Mouse (Mus musculus) spleen, adult 2 months (tissue): ENCODE data around the gene E130308A19Rik. TPM values are rescaled to one million over a fixed set of nuclear protein-coding genes. Genes with fewer than 3 reads are reported as not detected.

ENCODE experiments used
- DNase-seq, 2 experiments: peaks; one replicate each; pipeline versions ENCODE4 v3.0.0 to v3.0.0-alpha.2; 2012 to 2021; ENCODE audit warnings: low spot score in 2 of 2, low read depth in 1 of 2
- H3K27ac ChIP-seq: fragments of 200-500 bp; 2 replicates; pipeline ENCODE4 v1.5.1; 2012; ENCODE audit warnings: low read length, inconsistent platforms; ENCODE audit not compliant: insufficient read depth
- H3K27me3 ChIP-seq: fragments of 200-500 bp; 2 replicates; pipeline ENCODE4 v1.6.1; 2012; ENCODE audit warnings: mild to moderate bottlenecking, moderate library complexity, low read length, inconsistent platforms; ENCODE audit not compliant: control insufficient read depth, insufficient read depth
- H3K36me3 ChIP-seq: fragments of 200-500 bp; 2 replicates; pipeline ENCODE4 v1.6.1; 2012; ENCODE audit warnings: mild to moderate bottlenecking, low read length, inconsistent platforms; ENCODE audit not compliant: control insufficient read depth, insufficient read depth
- H3K4me1 ChIP-seq: fragments of 200-500 bp; 2 replicates; pipeline ENCODE4 v1.6.1; 2011; ENCODE audit warnings: inconsistent platforms; ENCODE audit not compliant: control insufficient read depth, insufficient read depth, insufficient read length
- H3K4me3 ChIP-seq: fragments of 200-500 bp; 2 replicates; pipeline ENCODE4 v1.5.1; 2011; ENCODE audit warnings: mild to moderate bottlenecking, inconsistent platforms; ENCODE audit not compliant: insufficient read depth, insufficient read length; ENCODE audit errors: extremely low read depth
- CTCF ChIP-seq: fragments of 200-500 bp; IDR thresholded peaks from 2 replicates; pipeline ENCODE4 v1.5.1; 2011; ENCODE audit warnings: mild to moderate bottlenecking, inconsistent platforms; ENCODE audit not compliant: insufficient read depth, insufficient read length, insufficient replicate concordance; ENCODE audit errors: extremely low read depth
- POLR2A ChIP-seq: fragments of 200-500 bp; IDR thresholded peaks from 2 replicates; pipeline ENCODE4 v1.6.1; 2011; ENCODE audit warnings: low read depth, low read length, inconsistent platforms
- WGBS: fragments of 180-500 bp; shearing (Covaris S2); methylation state at CpG from one replicate; pipeline ENCODE4 v1.1.7; 2018; 5-methylcytosine and 5-hydroxymethylcytosine counted together
- polyA plus RNA-seq: library from polyadenylated mRNA; depleted of rRNA; stranded (reverse); fragments of >200 nt; gene quantifications from 2 replicates; pipeline ENCODE4 v1.2.3, GENCODE M21; 2012

E130308A19Rik gene
- polyA plus RNA-seq, 1 experiment, result 5.4 TPM

- DNase-seq, result no peak
- Histone ChIP-seq H3K36me3 (no peaks in the 10 kb centered on the region), H3K27ac (no peak overlapping the region), H3K27me3 (no peaks in the 10 kb centered on the region), H3K4me3 (no peak overlapping the region), H3K4me1 (no peaks in the 10 kb centered on the region)
- TF ChIP-seq CTCF (no peak), POLR2A (no peak)
- 74% methylated on average over 2 of the region's 2 CpGs for WGBS
Measured at GRCm38 (mm10) chr4:59587215-59587871, 38.7 kb upstream of the E130308A19Rik start.

- Histone ChIP-seq H3K36me3 (no peaks in the 10 kb centered on the region), H3K4me1 (no peaks in the 10 kb centered on the region), H3K4me3 (no peak overlapping the region), H3K27ac (no peak overlapping the region), H3K27me3 (no peaks in the 10 kb centered on the region)
- no peak for TF ChIP-seq POLR2A
- no peak for TF ChIP-seq CTCF
- no peak for DNase-seq
- 100% methylated on average over 1 of the region's 1 CpGs for WGBS
Measured at GRCm38 (mm10) chr4:59587872-59588226, 38.2 kb upstream of the E130308A19Rik start.

GRCm38 (mm10) chr4:59594614-59595013 is 31.4 kb upstream of the E130308A19Rik start:
- Histone ChIP-seq H3K27me3 (no peaks in the 10 kb centered on the region), H3K4me3 (no peak overlapping the region), H3K27ac (no peak overlapping the region), H3K4me1 (peaks cover 2% of the 10 kb centered on the region), H3K36me3 (no peaks in the 10 kb centered on the region)
- no peak for DNase-seq
- WGBS, result 67% methylated on average over 2 of the region's 2 CpGs
- TF ChIP-seq POLR2A, result no peak
- no peak for TF ChIP-seq CTCF

- no peak for DNase-seq
- TF ChIP-seq CTCF, result no peak
- no peak for TF ChIP-seq POLR2A
- peak overlapping the region; percentile 61; the same call in 1 of the 2 replicates for H3K27ac ChIP-seq
- H3K36me3 ChIP-seq, result no peaks in the 10 kb centered on the region
- 35% methylated on average over 2 of the region's 2 CpGs for WGBS
- H3K4me1 ChIP-seq, result peaks cover 2% of the 10 kb centered on the region
- H3K4me3 ChIP-seq, result no peak overlapping the region
- H3K27me3 ChIP-seq, result no peaks in the 10 kb centered on the region
Measured at GRCm38 (mm10) chr4:59596556-59596955, 29.5 kb upstream of the E130308A19Rik start.

GRCm38 (mm10) chr4:59602704-59603103 is 23.3 kb upstream of the E130308A19Rik start:
- no peaks in the 10 kb centered on the region for H3K27me3 ChIP-seq

GRCm38 (mm10) chr4:59604892-59605291 is 21.1 kb upstream of the E130308A19Rik start:
- Histone ChIP-seq H3K36me3 (no peaks in the 10 kb centered on the region; the same call in 1 of the 2 replicates), H3K4me3 (no peak overlapping the region), H3K27me3 (no peaks in the 10 kb centered on the region), H3K27ac (no peak overlapping the region), H3K4me1 (no peaks in the 10 kb centered on the region)
- DNase-seq, result no peak
- 75% methylated on average over 3 of the region's 3 CpGs for whole genome bisulfite sequencing
- TF ChIP-seq POLR2A (no peak), CTCF (no peak)

More at GRCm38 (mm10) chr4:59602704-59603103, 23.3 kb upstream of the E130308A19Rik start:
- TF ChIP-seq CTCF, result no peak
- no peak for TF ChIP-seq POLR2A
- Histone ChIP-seq H3K36me3 (no peaks in the 10 kb centered on the region; the same call in 1 of the 2 replicates), H3K4me3 (no peak overlapping the region), H3K27ac (no peak overlapping the region), H3K4me1 (no peaks in the 10 kb centered on the region; the same call in 1 of the 2 replicates)
- WGBS, result 90% methylated on average over 4 of the region's 4 CpGs
- no peak for DNase-seq

GRCm38 (mm10) chr4:59605501-59605900 is 20.5 kb upstream of the E130308A19Rik start:
- Histone ChIP-seq H3K36me3 (peaks cover under 1% of the 10 kb centered on the region; the same call in 1 of the 2 replicates), H3K4me3 (no peak overlapping the region), H3K27me3 (no peaks in the 10 kb centered on the region), H3K27ac (no peak overlapping the region), H3K4me1 (no peaks in the 10 kb centered on the region)
- DNase-seq, result no peak
- TF ChIP-seq POLR2A, result no peak
- 98% methylated on average over 3 of the region's 3 CpGs for WGBS
